Mouse (Mus musculus): ENCODE measurements at regions not wholly inside any gene's neighbourhood (a gene's known extent, or its start where the extent isn't known, plus 50 kb on each side); places are given as distances from the start of the nearest gene placed in this dataset.

GRCm38 (mm10) chr14:47989315-47989714 is 131.3 kb upstream of the Peli2 start:
- no peak for ATAC-seq (ENCODE audit: low FRiP score, low read depth)
- H3K4me2 ChIP-seq (replicated peaks): no peak overlapping the region
- H3K36me3 ChIP-seq: no peaks in the 10 kb centered on the region
- H3K9ac ChIP-seq: no peak overlapping the region
- H3K4me3 ChIP-seq: no peak overlapping the region
- no peak overlapping the region for H3K27ac ChIP-seq
- no peaks in the 10 kb centered on the region for H3K4me1 ChIP-seq
- 56% methylated on average over 5 of the region's 5 CpGs for WGBS
- no peaks in the 10 kb centered on the region for H3K27me3 ChIP-seq (replicated peaks)
- H3K9me3 ChIP-seq: no peaks in the 10 kb centered on the region

- no peaks in the 10 kb centered on the region for H3K9me3 ChIP-seq
- H3K36me3 ChIP-seq: no peaks in the 10 kb centered on the region
- WGBS: 59% methylated on average over 3 of the region's 3 CpGs
- no peaks in the 10 kb centered on the region for H3K4me1 ChIP-seq
- H3K27me3 ChIP-seq (replicated peaks): no peaks in the 10 kb centered on the region
- no peak for ATAC-seq (ENCODE audit: low FRiP score, low read depth)
- no peak overlapping the region for H3K4me2 ChIP-seq (replicated peaks)
- H3K4me3 ChIP-seq: no peak overlapping the region
- H3K27ac ChIP-seq: no peak overlapping the region
- no peak overlapping the region for H3K9ac ChIP-seq
Observed at GRCm38 (mm10) chr14:47990716-47991115, 129.9 kb upstream of the Peli2 start.

- H3K4me2 ChIP-seq (replicated peaks): no peak overlapping the region
- H3K9ac ChIP-seq: no peak overlapping the region
- ATAC-seq (ENCODE audit: low FRiP score, low read depth): no peak
- H3K27ac ChIP-seq: no peak overlapping the region
- 92% methylated on average over 7 of the region's 7 CpGs for WGBS
- no peaks in the 10 kb centered on the region for H3K27me3 ChIP-seq (replicated peaks)
- no peaks in the 10 kb centered on the region for H3K9me3 ChIP-seq
- no peaks in the 10 kb centered on the region for H3K4me1 ChIP-seq
- H3K36me3 ChIP-seq: no peaks in the 10 kb centered on the region
- H3K4me3 ChIP-seq: no peak overlapping the region
Observed at GRCm38 (mm10) chr14:47991546-47991945, 129.1 kb upstream of the Peli2 start.

GRCm38 (mm10) chr14:47992091-47992490 is 128.5 kb upstream of the Peli2 start:
- no peak overlapping the region for H3K4me3 ChIP-seq
- H3K36me3 ChIP-seq: no peaks in the 10 kb centered on the region
- no peak overlapping the region for H3K4me2 ChIP-seq (replicated peaks)
- no peaks in the 10 kb centered on the region for H3K4me1 ChIP-seq
- WGBS: 77% methylated on average over 5 of the region's 5 CpGs
- H3K27me3 ChIP-seq (replicated peaks): no peaks in the 10 kb centered on the region
- no peak overlapping the region for H3K27ac ChIP-seq
- no peak for ATAC-seq (ENCODE audit: low FRiP score, low read depth)
- H3K9ac ChIP-seq: no peak overlapping the region
- no peaks in the 10 kb centered on the region for H3K9me3 ChIP-seq

GRCm38 (mm10) chr14:47992851-47993250 is 127.8 kb upstream of the Peli2 start:
- H3K27ac ChIP-seq: no peak overlapping the region
- H3K36me3 ChIP-seq: no peaks in the 10 kb centered on the region
- H3K9me3 ChIP-seq: no peaks in the 10 kb centered on the region
- no peak overlapping the region for H3K9ac ChIP-seq
- H3K4me3 ChIP-seq: no peak overlapping the region
- no peaks in the 10 kb centered on the region for H3K4me1 ChIP-seq
- no peaks in the 10 kb centered on the region for H3K27me3 ChIP-seq (replicated peaks)
- no peak overlapping the region for H3K4me2 ChIP-seq (replicated peaks)
- 91% methylated on average over 5 of the region's 5 CpGs for WGBS
- ATAC-seq (ENCODE audit: low FRiP score, low read depth): no peak

GRCm38 (mm10) chr14:47998936-47999335 is 121.7 kb upstream of the Peli2 start:
- H3K4me3 ChIP-seq: no peak overlapping the region
- H3K27ac ChIP-seq: no peak overlapping the region
- WGBS: 95% methylated on average over 8 of the region's 8 CpGs
- no peaks in the 10 kb centered on the region for H3K36me3 ChIP-seq
- H3K4me1 ChIP-seq: no peaks in the 10 kb centered on the region
- no peaks in the 10 kb centered on the region for H3K27me3 ChIP-seq (replicated peaks)
- no peaks in the 10 kb centered on the region for H3K9me3 ChIP-seq
- no peak overlapping the region for H3K9ac ChIP-seq
- ATAC-seq (ENCODE audit: low FRiP score, low read depth): no peak
- no peak overlapping the region for H3K4me2 ChIP-seq (replicated peaks)

- Histone ChIP-seq H3K36me3 (no peaks in the 10 kb centered on the region), H3K9ac (no peak overlapping the region), H3K4me2 (replicated peaks) (no peak overlapping the region), H3K9me3 (no peaks in the 10 kb centered on the region), H3K27me3 (replicated peaks) (no peaks in the 10 kb centered on the region), H3K4me3 (no peak overlapping the region), H3K4me1 (no peaks in the 10 kb centered on the region), H3K27ac (no peak overlapping the region)
- ATAC-seq (ENCODE audit: low FRiP score, low read depth): no peak
- WGBS: 81% methylated on average over 6 of the region's 6 CpGs
Observed at GRCm38 (mm10) chr14:48005092-48005928, 115.3 kb upstream of the Peli2 start.

GRCm38 (mm10) chr14:48005929-48006309 is 114.7 kb upstream of the Peli2 start:
- H3K4me3 ChIP-seq: no peak overlapping the region
- no peak overlapping the region for H3K4me2 ChIP-seq (replicated peaks)
- no peaks in the 10 kb centered on the region for H3K27me3 ChIP-seq (replicated peaks)
- H3K9me3 ChIP-seq: 0 out of 2 replicates have a peak, but pooled peaks cover under 1% of the 10 kb centered on the region
- H3K36me3 ChIP-seq: no peaks in the 10 kb centered on the region
- ATAC-seq (ENCODE audit: low FRiP score, low read depth): no peak
- H3K4me1 ChIP-seq: no peaks in the 10 kb centered on the region
- 90% methylated on average over 1 of the region's 1 CpGs for WGBS
- H3K27ac ChIP-seq: no peak overlapping the region
- no peak overlapping the region for H3K9ac ChIP-seq

- H3K27ac ChIP-seq: no peak overlapping the region
Observed at GRCm38 (mm10) chr14:48012361-48013215, 108.0 kb upstream of the Peli2 start.

GRCm38 (mm10) chr14:48013431-48013830 is 107.2 kb upstream of the Peli2 start:
- Histone ChIP-seq H3K27me3 (replicated peaks) (no peaks in the 10 kb centered on the region), H3K27ac (no peak overlapping the region), H3K4me2 (replicated peaks) (no peak overlapping the region), H3K36me3 (no peaks in the 10 kb centered on the region), H3K4me1 (peaks cover 3% of the 10 kb centered on the region; the same call in 1 of the 2 replicates), H3K9me3 (0 out of 2 replicates have a peak, but pooled peaks cover 6% of the 10 kb centered on the region), H3K4me3 (no peak overlapping the region), H3K9ac (no peak overlapping the region)
- 90% methylated on average over 1 of the region's 1 CpGs for WGBS
- ATAC-seq (ENCODE audit: low FRiP score, low read depth): no peak

More at GRCm38 (mm10) chr14:48012361-48013215, 108.0 kb upstream of the Peli2 start:
- WGBS: 34% methylated on average over 2 of the region's 2 CpGs
- no peak for ATAC-seq (ENCODE audit: low FRiP score, low read depth)
- Histone ChIP-seq H3K4me2 (replicated peaks) (no peak overlapping the region), H3K9ac (no peak overlapping the region), H3K9me3 (0 out of 2 replicates have a peak, but pooled peaks cover 6% of the 10 kb centered on the region), H3K27me3 (replicated peaks) (no peaks in the 10 kb centered on the region), H3K4me3 (no peak overlapping the region), H3K4me1 (peaks cover 3% of the 10 kb centered on the region; the same call in 1 of the 2 replicates), H3K36me3 (no peaks in the 10 kb centered on the region)

- H3K36me3 ChIP-seq: no peaks in the 10 kb centered on the region
- H3K4me2 ChIP-seq (replicated peaks): no peak overlapping the region
- no peaks in the 10 kb centered on the region for H3K27me3 ChIP-seq (replicated peaks)
- 0 out of 2 replicates have a peak, but pooled peaks cover 6% of the 10 kb centered on the region for H3K9me3 ChIP-seq
- no peak overlapping the region for H3K27ac ChIP-seq
- ATAC-seq (ENCODE audit: low FRiP score, low read depth): no peak
- 75% methylated on average over 2 of the region's 2 CpGs for WGBS
- peaks cover 3% of the 10 kb centered on the region; the same call in 1 of the 2 replicates for H3K4me1 ChIP-seq
- H3K4me3 ChIP-seq: no peak overlapping the region
- no peak overlapping the region for H3K9ac ChIP-seq
Observed at GRCm38 (mm10) chr14:48014776-48015175, 105.8 kb upstream of the Peli2 start.

GRCm38 (mm10) chr14:48017971-48018370 is 102.7 kb upstream of the Peli2 start:
- no peak for ATAC-seq (ENCODE audit: low FRiP score, low read depth)
- Histone ChIP-seq H3K9me3 (no peaks in the 10 kb centered on the region), H3K4me1 (peaks cover 2% of the 10 kb centered on the region; the same call in 1 of the 2 replicates), H3K27ac (no peak overlapping the region), H3K36me3 (no peaks in the 10 kb centered on the region), H3K27me3 (replicated peaks) (no peaks in the 10 kb centered on the region), H3K4me2 (replicated peaks) (no peak overlapping the region), H3K4me3 (no peak overlapping the region), H3K9ac (no peak overlapping the region)
- 90% methylated on average over 6 of the region's 6 CpGs for WGBS

All from neural tube, embryonic 12.5 days (tissue).